Mouse (Mus musculus) telencephalon, adult 2 months (tissue): ENCODE measurements around the gene Dido1.
A peak's percentile ranks its signal among the peaks of the same experiment; 100 is the strongest.
"Not testable (repeated sequence)": the region's sequence is repeated elsewhere in the genome, so short reads cannot be mapped to it uniquely, and the experiment has no call there.

ENCODE experiments used
- DNase-seq: peaks from one replicate; pipeline ENCODE4 v3.0.0-alpha.2; 2011; ENCODE audit warnings: low read depth, low spot score

The Dido1 gene

GRCm38 (mm10) chr2:180724585-180725413 lies 15.0 kb upstream of the Dido1 start, which contains the start of gene Slc17a9:
Gene Slc17a9 (plus strand): TSS chr2:180725263.
- DNase-seq: no peak

GRCm38 (mm10) chr2:180723865-180724264 lies 14.1 kb upstream of the Dido1 start:
- DNase-seq: no peak

- DNase-seq: not testable (repeated sequence)
Measured at GRCm38 (mm10) chr2:180722748-180723147, 12.9 kb upstream of the Dido1 start.

GRCm38 (mm10) chr2:180712037-180712689 lies 2.4 kb upstream of the Dido1 start:
- DNase-seq: no peak

- DNase-seq: no peak
Measured at GRCm38 (mm10) chr2:180711527-180711926, 1.7 kb upstream of the Dido1 start.

GRCm38 (mm10) chr2:180710276-180711155 lies 717 bp upstream of the Dido1 start:
- no peak for DNase-seq

GRCm38 (mm10) chr2:180709023-180709922 lies 526 bp downstream of the Dido1 start:
- DNase-seq: no peak

- DNase-seq: no peak
Measured at GRCm38 (mm10) chr2:180705975-180706374, 3.8 kb downstream of the Dido1 start.

GRCm38 (mm10) chr2:180705066-180705465 lies 4.7 kb downstream of the Dido1 start:
- DNase-seq: no peak

- no peak for DNase-seq
Measured at GRCm38 (mm10) chr2:180704591-180704990, 5.2 kb downstream of the Dido1 start.

- no peak for DNase-seq
Measured at GRCm38 (mm10) chr2:180703645-180704359, 6.0 kb downstream of the Dido1 start.

- DNase-seq: no peak
Measured at GRCm38 (mm10) chr2:180703175-180703574, 6.6 kb downstream of the Dido1 start.

- DNase-seq: no peak
Measured at GRCm38 (mm10) chr2:180702701-180703149, 7.1 kb downstream of the Dido1 start.

GRCm38 (mm10) chr2:180701767-180702621 lies 7.8 kb downstream of the Dido1 start:
- DNase-seq: peak; percentile 88

GRCm38 (mm10) chr2:180701053-180701766 lies 8.6 kb downstream of the Dido1 start:
- no peak for DNase-seq

GRCm38 (mm10) chr2:180700457-180700856 lies 9.3 kb downstream of the Dido1 start:
- DNase-seq: no peak

GRCm38 (mm10) chr2:180695176-180695575 lies 14.6 kb downstream of the Dido1 start:
- no peak for DNase-seq

GRCm38 (mm10) chr2:180692630-180693029 lies 17.2 kb downstream of the Dido1 start:
- DNase-seq: no peak
